Mouse (Mus musculus) left cerebral cortex, adult 2 months (tissue): ENCODE results near the gene Sbk1. TPM values are rescaled to one million over a fixed set of nuclear protein-coding genes. Genes with fewer than 3 reads are reported as not detected.
"Not testable (repeated sequence)": the region's sequence is repeated elsewhere in the genome, so short reads cannot be mapped to it uniquely, and the experiment has no call there.

Experiments used
- DNase-seq, 2 experiments: peaks; one replicate each; pipeline ENCODE4 v3.0.0; 2021 to 2022; ENCODE audit warnings: low spot score in 2 of 2, mixed read lengths in 1 of 2; ENCODE audit errors: extremely low spot score in 1 of 2
- H3K27ac ChIP-seq: fragments of 200-600 bp; 2 replicates; pipeline ENCODE4 v1.8.1; 2022
- H3K4me3 ChIP-seq: fragments of 200-600 bp; 2 replicates; pipeline ENCODE4 v1.8.1; 2022
- CTCF ChIP-seq: fragments of 200-600 bp; IDR thresholded peaks from 2 replicates; pipeline ENCODE4 v1.8.1; 2022; ENCODE audit warnings: antibody characterized with exemption, mild to moderate bottlenecking, moderate library complexity
- intact Hi-C: fragments of 180-260 bp; cut with DNase I; formaldehyde crosslinking; loops from one replicate; pipeline ENCODE4 v1.15.1; 2025
- total RNA-seq, 2 experiments: library from RNA; stranded (reverse); gene quantifications; 2 replicates each; pipeline ENCODE4 v1.2.3; 2021

The Sbk1 gene
- total RNA-seq, 2 experiments from 2014 or later, result 65.3 to 85.8 TPM

GRCm38 (mm10) chr7:126291681-126292545 is 19.5 kb downstream of the Sbk1 start:
- no peak overlapping the region for H3K4me3 ChIP-seq
- no peak overlapping the region for H3K27ac ChIP-seq
- intact Hi-C loops, result no loop called here
- DNase-seq, result no peak
- TF ChIP-seq CTCF, result no peak

- TF ChIP-seq CTCF, result no peak
- no peak overlapping the region for H3K27ac ChIP-seq
- intact Hi-C loops, result no loop called here
- no peak for DNase-seq
- H3K4me3 ChIP-seq, result no peak overlapping the region
These were observed 20.7 kb downstream of the Sbk1 start for GRCm38 (mm10) chr7:126293091-126293490.

GRCm38 (mm10) chr7:126297579-126298460 is 25.4 kb downstream of the Sbk1 start:
- intact Hi-C loops, result loop anchor here (1.0 kb wide), 1 partner anchor 37 kb away; no protein-coding TSS in a partner anchor
- no peak overlapping the region for H3K4me3 ChIP-seq
- TF ChIP-seq CTCF, result peak; percentile 88
- no peak overlapping the region for H3K27ac ChIP-seq
- peak in 1 of 2 experiments; percentile 33 for DNase-seq

- DNase-seq, result peak in 1 of 2 experiments; percentile 7
- intact Hi-C loops, result no loop called here
- TF ChIP-seq CTCF, result no peak
- Histone ChIP-seq H3K27ac (no peak overlapping the region), H3K4me3 (no peak overlapping the region)
These were observed 26.4 kb downstream of the Sbk1 start for GRCm38 (mm10) chr7:126298856-126299255.

- H3K27ac ChIP-seq, intact Hi-C loops, DNase-seq, H3K4me3 ChIP-seq: not testable (repeated sequence)
These were observed 29.4 kb downstream of the Sbk1 start for GRCm38 (mm10) chr7:126301831-126302230.

- DNase-seq, result no peak
- no peak overlapping the region for H3K4me3 ChIP-seq
- intact Hi-C loops, result loop anchor here (10.0 kb wide), 1 partner anchor 287 kb away; no protein-coding TSS in a partner anchor
- H3K27ac ChIP-seq, result no peak overlapping the region
- no peak for TF ChIP-seq CTCF
These were observed 39.4 kb downstream of the Sbk1 start for GRCm38 (mm10) chr7:126311822-126312221.

GRCm38 (mm10) chr7:126313309-126313708 is 40.9 kb downstream of the Sbk1 start:
- no peak for DNase-seq
- intact Hi-C loops, result loop anchor here (10.0 kb wide), 1 partner anchor 289 kb away; no protein-coding TSS in a partner anchor
- no peak for TF ChIP-seq CTCF
- Histone ChIP-seq H3K4me3 (no peak overlapping the region), H3K27ac (no peak overlapping the region)

GRCm38 (mm10) chr7:126314273-126314672 is 41.9 kb downstream of the Sbk1 start:
- Histone ChIP-seq H3K4me3 (no peak overlapping the region), H3K27ac (no peak overlapping the region)
- TF ChIP-seq CTCF, result no peak
- intact Hi-C loops, result loop anchor here (10.0 kb wide), 1 partner anchor 289 kb away; no protein-coding TSS in a partner anchor
- DNase-seq, result no peak

- intact Hi-C loops, result loop anchor here (1.0 to 2.0 kb wide), 2 partner anchors 55 to 205 kb away; no protein-coding TSS in a partner anchor
- H3K27ac ChIP-seq, result no peak overlapping the region
- H3K4me3 ChIP-seq, result no peak overlapping the region
- TF ChIP-seq CTCF, result peak; percentile 88
- DNase-seq, result peak; percentile 74 to 83
These were observed 51.3 kb downstream of the Sbk1 start for GRCm38 (mm10) chr7:126323729-126324128.

- no peak for DNase-seq
- no peak for TF ChIP-seq CTCF
- Histone ChIP-seq H3K4me3 (no peak overlapping the region), H3K27ac (no peak overlapping the region)
- intact Hi-C loops, result no loop called here
These were observed 52.4 kb downstream of the Sbk1 start for GRCm38 (mm10) chr7:126324791-126325190.

- H3K27ac ChIP-seq, intact Hi-C loops, H3K4me3 ChIP-seq, DNase-seq: not testable (repeated sequence)
These were observed 53.3 kb downstream of the Sbk1 start for GRCm38 (mm10) chr7:126325576-126326273.

GRCm38 (mm10) chr7:126328848-126329247 is 56.4 kb downstream of the Sbk1 start:
- DNase-seq, H3K27ac ChIP-seq, intact Hi-C loops, H3K4me3 ChIP-seq: not testable (repeated sequence)
